Mouse (Mus musculus): Measurements from ENCODE around the gene Csad.
A peak's percentile ranks its signal among the peaks of the same experiment; 100 is the strongest.

Csad gene

DNA sequence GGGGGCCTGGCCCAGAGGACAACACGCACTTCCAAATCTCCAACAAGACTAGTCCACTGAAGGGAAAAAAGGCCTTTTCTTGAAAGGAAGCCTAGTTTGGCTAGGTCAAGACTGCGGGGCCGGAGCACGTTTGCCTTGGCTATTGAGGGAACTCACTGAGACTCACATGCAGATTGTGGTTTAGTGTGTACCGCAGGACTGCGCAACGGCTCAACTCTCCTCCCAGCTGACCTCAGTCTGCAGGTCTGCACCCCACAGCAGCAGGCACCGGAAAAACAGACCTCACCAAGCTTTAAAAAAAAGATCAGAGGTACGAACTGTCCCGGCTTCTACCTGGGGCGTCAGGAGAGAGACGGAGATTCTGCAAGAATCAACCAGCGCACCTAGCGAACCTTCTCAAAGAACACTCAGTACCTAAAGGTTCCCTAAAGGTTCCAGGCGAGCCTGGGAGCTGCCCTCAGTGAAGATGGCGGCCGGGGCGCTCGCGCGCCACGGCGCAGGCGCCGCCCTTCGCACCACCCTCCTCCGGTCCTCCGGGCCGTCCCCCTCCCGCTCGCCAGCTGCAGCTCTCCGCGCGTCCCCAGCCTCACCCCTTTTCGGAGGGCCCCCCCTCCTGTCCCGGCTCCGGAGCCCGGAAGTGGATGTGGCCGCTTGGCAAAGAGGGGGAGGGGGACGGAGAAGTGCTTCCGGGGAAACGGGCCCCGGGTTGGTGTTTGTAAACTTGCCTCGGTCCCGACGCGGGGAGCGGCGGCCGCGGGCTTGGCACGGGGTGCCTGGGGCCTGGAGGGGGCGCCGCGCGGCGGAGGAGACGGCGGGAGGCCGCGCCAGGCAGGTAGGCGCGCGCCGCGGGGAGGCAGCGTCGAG is 1.3 kb downstream of the Csad start, which contains the start of gene Zfp740:
Zfp740 (plus strand) TSS at position 279 of the 864 bp plus-strand sequence.
- peak; percentile 91 to 93 for DNase-seq (ENCODE audit: low spot score in 2 of 2)

GRCm38 (mm10) chr15:102198841-102199240 is 5.7 kb downstream of the Csad start:
- DNase-seq (ENCODE audit: low spot score in 2 of 2), result no peak

DNA sequence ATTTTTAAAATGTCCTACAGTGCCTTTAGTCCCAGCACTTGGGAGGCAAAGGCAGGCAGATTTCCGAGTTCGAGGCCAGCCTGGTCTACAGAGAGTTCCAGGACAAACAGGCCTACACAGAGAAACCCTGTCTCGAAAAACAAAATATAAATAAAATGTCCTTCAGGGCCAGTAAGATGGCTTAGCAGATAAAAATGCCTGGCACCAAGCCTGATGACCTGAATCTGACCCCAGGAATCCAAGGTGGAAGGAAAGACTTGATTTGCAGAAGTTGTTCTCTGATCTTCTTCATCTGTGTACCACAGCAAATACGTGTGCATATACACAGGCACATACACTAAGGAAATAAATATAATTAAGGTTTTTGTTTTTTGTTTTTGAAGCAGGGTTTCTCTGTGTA is 9.2 kb downstream of the Csad start:
- no peak for DNase-seq (ENCODE audit: low spot score in 2 of 2)

DNA sequence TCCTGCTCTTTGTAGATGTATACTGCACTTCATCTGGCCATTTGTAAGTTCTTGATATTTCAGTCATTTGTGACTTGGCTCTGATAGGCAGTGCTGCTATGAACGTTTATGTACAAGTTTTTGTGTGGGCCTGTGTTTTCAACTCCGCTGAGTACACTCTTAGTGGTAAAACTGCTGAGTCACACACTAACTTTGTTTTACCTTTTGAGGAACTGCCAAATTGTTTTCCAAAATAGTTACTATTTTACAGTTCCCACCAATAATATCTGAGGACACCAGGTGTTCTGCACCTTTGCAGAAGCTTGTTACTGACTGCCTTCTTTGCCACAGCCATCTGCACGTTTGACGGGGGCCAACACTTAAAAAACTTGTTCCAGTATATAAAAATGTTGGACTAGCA is 10.1 kb downstream of the Csad start:
- no peak for DNase-seq (ENCODE audit: low spot score in 2 of 2)

DNA sequence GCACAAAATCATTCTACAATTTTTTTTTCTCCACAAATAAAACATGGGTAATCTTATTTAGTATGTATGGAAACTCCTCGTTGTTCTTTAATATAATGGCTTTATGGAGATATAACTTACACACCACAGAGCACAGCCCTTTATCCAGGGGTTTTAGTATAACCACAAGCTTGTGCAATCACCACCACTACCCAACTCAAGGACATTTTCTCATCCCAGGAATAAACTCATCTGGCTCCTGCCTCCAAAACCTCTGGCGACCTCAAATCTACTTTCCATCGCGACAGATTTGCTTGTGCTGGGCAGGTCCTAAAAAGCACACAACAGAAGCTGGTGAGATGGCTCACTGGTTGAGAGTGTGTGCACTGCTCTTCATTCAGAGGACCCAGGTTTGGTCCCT is 10.9 kb downstream of the Csad start:
- DNase-seq (ENCODE audit: low spot score in 2 of 2), result no peak

DNA sequence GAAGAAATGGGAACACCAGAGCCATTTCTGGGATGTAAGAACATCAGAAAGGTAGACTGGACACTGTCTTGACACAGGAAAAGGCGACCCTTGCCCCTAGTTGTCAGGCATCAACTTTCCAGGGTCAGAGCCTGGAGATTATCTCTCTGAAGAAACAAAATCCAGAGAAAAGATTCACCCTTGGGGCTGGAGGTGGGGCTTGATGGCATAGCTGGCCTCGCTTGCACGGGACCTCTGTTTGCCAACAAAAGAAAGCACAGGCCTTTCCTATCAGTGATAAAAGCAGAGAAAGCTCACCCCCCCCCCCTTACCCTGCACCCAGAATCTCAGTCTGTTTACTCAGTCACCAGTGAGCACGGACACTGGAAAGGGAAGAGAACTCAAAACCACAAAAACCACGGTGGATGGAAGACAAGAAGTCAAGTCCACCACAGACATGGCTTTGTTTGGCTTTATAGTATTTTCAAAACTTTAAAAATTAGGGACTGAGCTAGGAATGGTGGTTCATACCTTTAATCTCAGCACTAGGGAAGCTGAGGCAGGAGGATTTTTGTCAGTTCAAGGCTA is 11.6 kb downstream of the Csad start:
- no peak for DNase-seq (ENCODE audit: low spot score in 2 of 2)

- DNase-seq (ENCODE audit: low spot score in 2 of 2), result no peak
Measured at GRCm38 (mm10) chr15:102192271-102192812, 12.2 kb downstream of the Csad start.

- no peak for DNase-seq (ENCODE audit: low spot score in 2 of 2)
Measured at GRCm38 (mm10) chr15:102191699-102192098, 12.8 kb downstream of the Csad start.

DNA sequence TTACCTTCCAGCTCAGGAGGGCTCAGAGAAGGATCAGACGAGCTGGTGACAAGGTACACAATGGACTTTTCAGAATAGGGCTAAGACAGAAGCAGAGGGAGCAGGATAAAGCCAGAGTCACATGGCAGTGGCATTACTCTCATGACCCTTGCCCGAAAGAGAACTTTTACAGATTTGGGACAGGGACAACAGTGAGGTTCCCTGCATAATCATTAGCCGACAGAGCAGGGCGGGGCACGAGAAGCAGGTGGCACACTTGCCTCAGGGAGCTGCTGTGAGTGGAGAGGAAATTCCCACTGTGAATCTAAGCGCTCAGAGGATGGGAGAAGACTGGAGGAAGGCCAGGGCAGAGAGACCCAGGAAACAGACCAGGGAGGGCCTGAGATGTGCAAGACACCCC is 15.6 kb downstream of the Csad start:
- no peak for DNase-seq (ENCODE audit: low spot score in 2 of 2)

DNA sequence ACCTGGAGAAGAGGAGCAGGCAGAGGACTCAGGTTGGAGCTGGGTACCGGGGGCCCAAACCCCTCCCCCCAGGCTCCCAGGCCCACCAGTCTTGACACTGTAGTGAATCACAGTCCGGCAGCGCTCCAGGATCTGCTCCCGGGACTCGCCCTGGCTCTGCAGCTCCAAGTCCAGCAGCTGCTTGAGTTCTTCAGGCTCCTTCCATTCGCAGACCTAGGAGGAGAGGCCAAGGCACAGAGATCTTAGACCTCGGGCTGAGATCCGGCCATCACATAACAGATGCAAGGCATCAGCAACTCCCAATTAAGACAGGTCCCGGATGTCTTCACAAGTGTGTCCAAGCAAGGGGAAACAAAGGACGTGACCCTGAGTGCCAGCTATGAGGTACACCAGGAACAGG is 16.4 kb downstream of the Csad start:
- DNase-seq (ENCODE audit: low spot score in 2 of 2), result no peak

DNA sequence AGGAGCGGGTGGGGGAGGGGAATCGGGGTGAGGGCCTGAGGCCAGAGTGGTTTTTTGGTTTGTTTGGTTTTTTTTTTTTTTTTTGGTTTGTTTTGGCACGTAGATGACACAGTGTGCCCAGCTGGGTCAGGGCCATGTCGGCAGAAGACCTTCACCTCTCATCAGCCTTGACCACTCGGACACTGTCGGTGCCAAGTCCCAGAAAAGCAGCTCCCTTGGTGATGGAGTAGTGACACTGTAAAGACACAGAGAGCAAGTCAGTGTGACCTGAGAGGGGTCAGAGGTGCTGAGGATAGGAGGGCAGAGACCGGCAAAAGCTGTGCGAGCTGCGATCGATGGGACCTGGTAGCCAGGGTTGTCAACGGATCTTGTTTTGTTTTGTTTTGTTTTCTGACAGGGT is 18.3 kb downstream of the Csad start:
- no peak for DNase-seq (ENCODE audit: low spot score in 2 of 2)

- DNase-seq (ENCODE audit: low spot score in 2 of 2), result no peak
Measured at GRCm38 (mm10) chr15:102183076-102183475, 21.4 kb downstream of the Csad start.

GRCm38 (mm10) chr15:102179924-102180323 is 24.6 kb downstream of the Csad start:
- no peak for DNase-seq (ENCODE audit: low spot score in 2 of 2)

DNA sequence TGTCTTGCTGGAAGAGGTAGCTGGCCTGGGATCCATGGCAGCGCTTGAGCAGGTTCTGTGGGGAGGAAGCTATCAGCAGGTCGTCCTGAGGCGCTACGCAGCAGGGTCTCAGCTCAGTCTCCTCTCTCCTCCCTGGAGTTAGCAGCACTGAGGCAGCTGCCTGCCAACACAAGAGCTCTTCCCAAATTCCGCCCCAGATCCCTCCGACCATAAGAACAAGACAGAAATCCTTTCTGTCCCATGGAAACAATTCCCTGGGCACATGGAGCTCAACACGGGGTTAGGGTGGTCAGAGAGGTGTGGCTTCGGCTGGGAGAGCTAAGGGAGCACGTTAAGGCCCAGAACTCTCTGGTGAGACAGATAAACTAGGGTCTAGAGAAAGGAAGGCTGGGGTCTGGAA is 25.4 kb downstream of the Csad start:
- no peak for DNase-seq (ENCODE audit: low spot score in 2 of 2)

DNA sequence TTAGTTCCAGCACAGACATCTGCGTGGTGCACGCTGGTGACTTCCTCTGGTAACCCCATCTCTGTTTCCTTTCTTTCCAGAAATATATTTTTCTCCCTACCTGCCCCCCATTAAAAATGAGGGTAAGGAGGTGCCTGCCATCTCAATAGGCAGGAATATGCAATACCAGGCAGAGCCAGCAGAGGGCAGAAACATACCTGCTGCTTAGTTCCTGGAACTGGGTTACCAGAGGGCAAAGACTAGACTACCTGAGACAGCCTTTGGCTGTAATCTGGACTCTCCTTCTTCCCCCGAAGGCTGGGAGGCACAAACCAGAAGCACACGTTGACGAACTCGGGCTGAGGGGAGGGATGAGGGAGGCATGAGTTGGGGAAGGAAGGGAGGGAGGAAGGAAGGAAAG is 26.2 kb downstream of the Csad start:
- peak; percentile 80 to 85 for DNase-seq (ENCODE audit: low spot score in 2 of 2)

GRCm38 (mm10) chr15:102177417-102177816 is 27.1 kb downstream of the Csad start:
- DNase-seq (ENCODE audit: low spot score in 2 of 2), result no peak

- DNase-seq (ENCODE audit: low spot score in 2 of 2), result no peak
Measured at GRCm38 (mm10) chr15:102176571-102177316, 27.8 kb downstream of the Csad start.

DNA sequence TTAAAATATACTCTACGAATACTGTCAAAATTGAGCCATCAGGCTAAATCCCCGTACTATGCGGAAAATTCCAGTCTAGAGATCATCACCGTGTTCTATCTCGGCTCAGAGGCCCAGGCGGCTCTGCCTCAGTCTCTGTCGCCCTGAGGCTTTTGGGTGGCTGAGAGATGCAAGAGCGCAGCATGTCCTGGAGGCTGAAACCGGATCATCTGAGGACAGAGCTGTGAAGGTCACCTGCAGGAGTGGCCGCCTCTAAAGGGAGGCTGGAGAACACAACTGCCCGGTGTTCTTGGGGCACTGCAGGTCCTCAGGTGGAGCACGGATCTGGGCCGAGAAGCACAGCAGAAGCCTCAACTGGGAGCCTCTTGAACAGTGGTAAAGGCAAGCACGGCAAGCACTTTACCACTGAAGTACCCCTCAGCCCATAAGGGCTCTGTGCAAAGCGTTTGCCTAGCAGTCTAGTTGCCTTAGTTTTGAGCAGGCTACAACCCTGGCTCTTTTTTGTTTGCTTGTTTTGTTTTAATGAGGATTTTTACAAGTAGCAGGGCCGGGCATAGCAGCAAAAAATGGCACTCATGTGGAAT is 28.7 kb downstream of the Csad start:
- no peak for DNase-seq (ENCODE audit: low spot score in 2 of 2)

GRCm38 (mm10) chr15:102173581-102173980 is 30.9 kb downstream of the Csad start:
- no peak for DNase-seq (ENCODE audit: low spot score in 2 of 2)

DNA sequence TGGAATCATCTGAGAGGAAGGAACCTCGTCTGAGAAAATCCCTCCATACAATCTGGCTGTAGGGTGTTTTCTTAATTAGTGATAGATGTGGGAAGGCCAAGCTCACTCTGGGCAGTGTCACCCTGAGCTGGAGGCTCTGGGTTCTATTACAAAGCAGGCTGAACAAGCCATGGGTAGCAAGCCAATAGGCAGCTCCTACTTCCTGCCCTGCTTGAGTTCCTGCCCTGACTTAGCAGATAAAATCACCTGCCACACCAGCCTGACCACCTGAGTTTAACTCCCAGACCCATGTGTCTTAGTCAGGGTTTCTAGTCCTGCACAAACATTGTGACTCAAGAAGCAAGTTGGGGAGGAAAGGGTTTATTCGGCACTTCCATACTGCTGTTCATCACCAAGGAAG is 35.5 kb downstream of the Csad start:
- DNase-seq (ENCODE audit: low spot score in 2 of 2), result no peak

DNA sequence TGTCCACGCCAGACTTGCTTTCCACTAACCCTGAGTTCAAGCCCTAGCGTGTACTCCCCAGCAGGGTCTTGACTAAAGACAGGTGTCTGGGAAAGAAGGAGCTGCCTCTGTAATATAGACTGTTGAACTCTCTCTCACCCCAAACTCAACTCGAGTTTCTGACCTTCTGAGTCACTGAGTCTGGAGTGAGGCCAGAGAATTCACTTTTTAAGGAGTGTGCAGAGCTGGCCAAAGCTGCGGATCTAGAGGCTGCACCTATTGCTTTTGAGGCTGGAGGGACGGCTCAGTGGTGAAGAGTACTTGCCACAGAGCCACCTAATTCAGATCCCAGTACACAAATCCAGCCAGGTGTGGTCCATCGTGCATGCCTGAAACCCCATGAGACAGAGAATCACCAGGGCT is 36.9 kb downstream of the Csad start:
- no peak for DNase-seq (ENCODE audit: low spot score in 2 of 2)

GRCm38 (mm10) chr15:102165468-102166100 is 38.9 kb downstream of the Csad start:
- no peak for DNase-seq (ENCODE audit: low spot score in 2 of 2)

Data from frontal cortex, postnatal 36 days (tissue).